Mouse (Mus musculus): Measurements from ENCODE around the gene Pias4. TPM values are rescaled to one million over a fixed set of nuclear protein-coding genes. Genes with fewer than 3 reads are reported as not detected.
A peak's percentile ranks its signal among the peaks of the same experiment; 100 is the strongest.

Pias4 gene
- polyA plus RNA-seq, 1 experiment from 2014 or later: 44.0 TPM

GRCm38 (mm10) chr10:81200605-81201287, 33.0 kb upstream of the Pias4 start:
- WGBS: 77% methylated on average over 20 of the region's 20 CpGs
- no peak overlapping the region for H3K4me2 ChIP-seq (ENCODE audit: low read length)
- DNase-seq (ENCODE audit: low spot score) (no peak), ATAC-seq (no peak)
- no peaks in the 10 kb centered on the region for H3K4me1 ChIP-seq (ENCODE audit: control insufficient read depth, insufficient read depth, low read length)
- no peak overlapping the region for H3K9ac ChIP-seq (ENCODE audit: low read length)
- no peak overlapping the region for H3K27ac ChIP-seq (ENCODE audit: low read depth, low read length)
- H3K9me3 ChIP-seq (replicated peaks; ENCODE audit: control insufficient read depth, low read length): no peaks in the 10 kb centered on the region
- H3K36me3 ChIP-seq (ENCODE audit: control insufficient read depth, insufficient read depth, low read length): peaks cover 14% of the 10 kb centered on the region
- no peak overlapping the region for H3K4me3 ChIP-seq (ENCODE audit: low read depth, low read length)
- H3K27me3 ChIP-seq (replicated peaks; ENCODE audit: control insufficient read depth, insufficient read depth, low read length): peaks cover 14% of the 10 kb centered on the region

DNA sequence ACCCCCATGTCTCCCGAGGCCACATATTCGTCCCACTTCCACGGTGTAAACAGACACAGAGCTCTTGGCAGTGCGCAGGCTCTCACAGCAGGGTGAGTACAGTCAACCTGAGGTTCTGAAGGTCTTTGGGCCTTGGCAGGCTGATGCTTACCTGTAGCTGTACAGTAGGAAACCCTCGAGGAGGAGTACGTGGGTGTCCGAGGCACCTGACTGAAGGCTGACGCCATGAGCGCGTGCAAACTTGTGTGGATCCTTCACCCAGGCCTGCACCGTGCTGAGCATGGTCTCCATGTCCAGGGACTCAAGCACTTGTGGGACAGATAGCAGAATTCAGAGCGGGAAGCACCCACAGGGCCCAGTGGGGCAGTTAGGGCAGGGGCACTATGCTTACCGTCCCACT, 32.4 kb upstream of the Pias4 start:
- Histone ChIP-seq H3K27me3 (replicated peaks; ENCODE audit: control insufficient read depth, insufficient read depth, low read length) (peaks cover 20% of the 10 kb centered on the region), H3K36me3 (ENCODE audit: control insufficient read depth, insufficient read depth, low read length) (peaks cover 8% of the 10 kb centered on the region; the same call in 1 of the 2 replicates), H3K4me1 (ENCODE audit: control insufficient read depth, insufficient read depth, low read length) (no peaks in the 10 kb centered on the region), H3K27ac (ENCODE audit: low read depth, low read length) (no peak overlapping the region), H3K9me3 (replicated peaks; ENCODE audit: control insufficient read depth, low read length) (no peaks in the 10 kb centered on the region), H3K9ac (ENCODE audit: low read length) (no peak overlapping the region), H3K4me3 (ENCODE audit: low read depth, low read length) (no peak overlapping the region), H3K4me2 (ENCODE audit: low read length) (no peak overlapping the region)
- ATAC-seq: no peak
- DNase-seq (ENCODE audit: low spot score): no peak
- WGBS: 85% methylated on average over 13 of the region's 13 CpGs

- H3K9me3 ChIP-seq (replicated peaks; ENCODE audit: control insufficient read depth, low read length): no peaks in the 10 kb centered on the region
- H3K9ac ChIP-seq (ENCODE audit: low read length): no peak overlapping the region; the same call in 1 of the 2 replicates
- peaks cover 30% of the 10 kb centered on the region for H3K27me3 ChIP-seq (replicated peaks; ENCODE audit: control insufficient read depth, insufficient read depth, low read length)
- H3K4me1 ChIP-seq (ENCODE audit: control insufficient read depth, insufficient read depth, low read length): no peaks in the 10 kb centered on the region
- DNase-seq (ENCODE audit: low spot score) (no peak), ATAC-seq (no peak)
- H3K27ac ChIP-seq (ENCODE audit: low read depth, low read length): no peak overlapping the region
- H3K4me2 ChIP-seq (ENCODE audit: low read length): no peak overlapping the region
- H3K4me3 ChIP-seq (ENCODE audit: low read depth, low read length): no peak overlapping the region
- no peaks in the 10 kb centered on the region for H3K36me3 ChIP-seq (ENCODE audit: control insufficient read depth, insufficient read depth, low read length)
- WGBS: 85% methylated on average over 6 of the region's 6 CpGs
Measured at GRCm38 (mm10) chr10:81198990-81199389, 31.3 kb upstream of the Pias4 start.

DNA sequence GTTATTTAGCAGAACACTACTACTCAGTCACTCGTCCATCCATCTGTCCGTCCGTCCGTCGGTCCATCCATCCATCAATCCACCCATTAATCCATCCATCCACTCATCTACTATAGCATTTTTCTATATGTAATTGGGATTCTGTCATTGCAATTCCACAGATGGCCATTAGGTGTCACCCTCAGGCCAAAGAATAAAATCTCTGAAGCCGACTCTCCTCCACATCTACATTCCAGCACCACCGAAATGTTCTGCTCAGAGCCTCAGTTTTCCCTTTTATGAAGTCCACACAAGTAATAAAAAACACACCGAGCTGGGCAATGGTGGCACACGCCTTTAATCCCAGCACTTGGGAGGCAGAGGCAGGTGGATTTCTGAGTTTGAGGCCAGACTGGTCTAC, 30.5 kb upstream of the Pias4 start:
- Histone ChIP-seq H3K4me3 (ENCODE audit: low read depth, low read length) (no peak overlapping the region), H3K27me3 (replicated peaks; ENCODE audit: control insufficient read depth, insufficient read depth, low read length) (peaks cover 32% of the 10 kb centered on the region), H3K4me2 (ENCODE audit: low read length) (no peak overlapping the region), H3K36me3 (ENCODE audit: control insufficient read depth, insufficient read depth, low read length) (no peaks in the 10 kb centered on the region), H3K27ac (ENCODE audit: low read depth, low read length) (no peak overlapping the region), H3K4me1 (ENCODE audit: control insufficient read depth, insufficient read depth, low read length) (peaks cover under 1% of the 10 kb centered on the region; the same call in 1 of the 2 replicates), H3K9me3 (replicated peaks; ENCODE audit: control insufficient read depth, low read length) (no peaks in the 10 kb centered on the region), H3K9ac (ENCODE audit: low read length) (no peak overlapping the region)
- DNase-seq (ENCODE audit: low spot score) (peak; percentile 87), ATAC-seq (no peak)
- WGBS: 3% methylated on average over 9 of the region's 9 CpGs

- Histone ChIP-seq H3K36me3 (ENCODE audit: control insufficient read depth, insufficient read depth, low read length) (no peaks in the 10 kb centered on the region), H3K9ac (ENCODE audit: low read length) (no peak overlapping the region), H3K27me3 (replicated peaks; ENCODE audit: control insufficient read depth, insufficient read depth, low read length) (peaks cover 32% of the 10 kb centered on the region), H3K9me3 (replicated peaks; ENCODE audit: control insufficient read depth, low read length) (no peaks in the 10 kb centered on the region), H3K27ac (ENCODE audit: low read depth, low read length) (no peak overlapping the region), H3K4me2 (ENCODE audit: low read length) (no peak overlapping the region), H3K4me3 (ENCODE audit: low read depth, low read length) (no peak overlapping the region), H3K4me1 (ENCODE audit: control insufficient read depth, insufficient read depth, low read length) (peaks cover 5% of the 10 kb centered on the region; the same call in 1 of the 2 replicates)
- ATAC-seq (no peak), DNase-seq (ENCODE audit: low spot score) (no peak)
- WGBS: 58% methylated on average over 6 of the region's 6 CpGs
Measured at GRCm38 (mm10) chr10:81197305-81197704, 29.6 kb upstream of the Pias4 start.

- WGBS: 67% methylated on average over 11 of the region's 11 CpGs
- peaks cover 9% of the 10 kb centered on the region for H3K4me1 ChIP-seq (ENCODE audit: control insufficient read depth, insufficient read depth, low read length)
- H3K36me3 ChIP-seq (ENCODE audit: control insufficient read depth, insufficient read depth, low read length): no peaks in the 10 kb centered on the region
- ATAC-seq (no peak), DNase-seq (ENCODE audit: low spot score) (no peak)
- H3K27ac ChIP-seq (ENCODE audit: low read depth, low read length): no peak overlapping the region
- H3K9ac ChIP-seq (ENCODE audit: low read length): no peak overlapping the region
- H3K4me3 ChIP-seq (ENCODE audit: low read depth, low read length): no peak overlapping the region
- H3K4me2 ChIP-seq (ENCODE audit: low read length): no peak overlapping the region
- peaks cover 32% of the 10 kb centered on the region for H3K27me3 ChIP-seq (replicated peaks; ENCODE audit: control insufficient read depth, insufficient read depth, low read length)
- no peaks in the 10 kb centered on the region for H3K9me3 ChIP-seq (replicated peaks; ENCODE audit: control insufficient read depth, low read length)
Measured at GRCm38 (mm10) chr10:81196470-81197065, 28.8 kb upstream of the Pias4 start.

GRCm38 (mm10) chr10:81195300-81195699, 27.6 kb upstream of the Pias4 start:
- H3K4me2 ChIP-seq (ENCODE audit: low read length): no peak overlapping the region
- H3K9me3 ChIP-seq (replicated peaks; ENCODE audit: control insufficient read depth, low read length): no peaks in the 10 kb centered on the region
- peaks cover 32% of the 10 kb centered on the region for H3K27me3 ChIP-seq (replicated peaks; ENCODE audit: control insufficient read depth, insufficient read depth, low read length)
- H3K9ac ChIP-seq (ENCODE audit: low read length): no peak overlapping the region
- H3K4me1 ChIP-seq (ENCODE audit: control insufficient read depth, insufficient read depth, low read length): peaks cover 9% of the 10 kb centered on the region
- DNase-seq (ENCODE audit: low spot score): no peak
- 73% methylated on average over 4 of the region's 4 CpGs for WGBS
- peaks cover 12% of the 10 kb centered on the region for H3K36me3 ChIP-seq (ENCODE audit: control insufficient read depth, insufficient read depth, low read length)
- no peak for ATAC-seq
- H3K4me3 ChIP-seq (ENCODE audit: low read depth, low read length): no peak overlapping the region
- no peak overlapping the region for H3K27ac ChIP-seq (ENCODE audit: low read depth, low read length)

GRCm38 (mm10) chr10:81193991-81194774, 26.5 kb upstream of the Pias4 start:
- Histone ChIP-seq H3K27me3 (replicated peaks; ENCODE audit: control insufficient read depth, insufficient read depth, low read length) (peaks cover 32% of the 10 kb centered on the region), H3K4me2 (ENCODE audit: low read length) (no peak overlapping the region), H3K9me3 (replicated peaks; ENCODE audit: control insufficient read depth, low read length) (no peaks in the 10 kb centered on the region), H3K9ac (ENCODE audit: low read length) (no peak overlapping the region), H3K27ac (ENCODE audit: low read depth, low read length) (no peak overlapping the region), H3K36me3 (ENCODE audit: control insufficient read depth, insufficient read depth, low read length) (peaks cover 20% of the 10 kb centered on the region), H3K4me1 (ENCODE audit: control insufficient read depth, insufficient read depth, low read length) (peaks cover 9% of the 10 kb centered on the region), H3K4me3 (ENCODE audit: low read depth, low read length) (no peak overlapping the region)
- WGBS: 14% methylated on average over 37 of the region's 37 CpGs
- DNase-seq (ENCODE audit: low spot score) (no peak), ATAC-seq (no peak)
